Mouse (Mus musculus): Measurements from ENCODE around the gene Nos2. TPM values are rescaled to one million over a fixed set of nuclear protein-coding genes. Genes with fewer than 3 reads are reported as not detected.

Gene Nos2
- polyA plus RNA-seq (2015; fragmentation: Illumina TruSeq; extraction: RNeasy Lipid Tissue Mini Kit (QIAGEN cat#74804); ENCODE audit: insufficient read depth, low replicate concordance) = 0.72 TPM

DNA sequence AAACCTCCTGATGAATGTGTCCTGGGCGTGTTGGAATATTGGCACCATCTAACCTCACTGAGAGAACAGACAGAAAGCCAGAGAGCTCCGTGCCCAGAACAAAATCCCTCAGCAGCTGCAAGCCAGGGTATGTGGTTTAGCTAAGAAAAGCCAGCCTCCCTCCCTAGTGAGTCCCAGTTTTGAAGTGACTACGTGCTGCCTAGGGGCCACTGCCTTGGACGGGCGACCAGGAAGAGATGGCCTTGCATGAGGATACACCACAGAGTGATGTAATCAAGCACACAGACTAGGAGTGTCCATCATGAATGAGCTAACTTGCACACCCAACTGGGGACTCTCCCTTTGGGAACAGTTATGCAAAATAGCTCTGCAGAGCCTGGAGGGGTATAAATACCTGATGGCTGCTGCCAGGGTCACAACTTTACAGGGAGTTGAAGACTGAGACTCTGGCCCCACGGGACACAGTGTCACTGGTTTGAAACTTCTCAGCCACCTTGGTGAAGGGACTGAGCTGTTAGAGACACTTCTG lies at the start of gene Nos2:
Gene Nos2, plus strand, starts transcription at position 377 of the 529 bp plus-strand sequence.

GRCm38 (mm10) chr11:78984483-78985177 lies 64.0 kb downstream of the Nos2 start, which contains the start of gene Lgals9:
TSS of gene Lgals9 (minus strand) at chr11:78984946.

Other genes with a start within 250 kb of the Nos2 start
- gene Nlk, start 223.4 kb upstream of the Nos2 start, polyA plus RNA-seq (2015; fragmentation: Illumina TruSeq; extraction: RNeasy Lipid Tissue Mini Kit (QIAGEN cat#74804); ENCODE audit: insufficient read depth, low replicate concordance) = 34.4 TPM
- gene Ccnq, start 169.1 kb upstream of the Nos2 start, polyA plus RNA-seq (2015; fragmentation: Illumina TruSeq; extraction: RNeasy Lipid Tissue Mini Kit (QIAGEN cat#74804); ENCODE audit: insufficient read depth, low replicate concordance) = 15.7 TPM
- gene Lyrm9, start 94.2 kb upstream of the Nos2 start, polyA plus RNA-seq (2015; fragmentation: Illumina TruSeq; extraction: RNeasy Lipid Tissue Mini Kit (QIAGEN cat#74804); ENCODE audit: insufficient read depth, low replicate concordance) = 7.6 TPM
- gene Lgals9, start 64.2 kb downstream of the Nos2 start, polyA plus RNA-seq (2015; fragmentation: Illumina TruSeq; extraction: RNeasy Lipid Tissue Mini Kit (QIAGEN cat#74804); ENCODE audit: insufficient read depth, low replicate concordance) = 146 TPM
- 6.6 TPM for gene Ksr1, start 225.6 kb downstream of the Nos2 start, polyA plus RNA-seq (2015; fragmentation: Illumina TruSeq; extraction: RNeasy Lipid Tissue Mini Kit (QIAGEN cat#74804); ENCODE audit: insufficient read depth, low replicate concordance)